Mouse (Mus musculus) yolk sac, embryonic 10.5 days (tissue): ENCODE results near the gene Wt1.

Source experiments
- DNase-seq: peaks from one replicate; pipeline ENCODE4 v3.0.0-alpha.2; 2017; ENCODE audit warnings: low spot score

Wt1 gene

GRCm38 (mm10) chr2:105185768-105186529 is 59.6 kb downstream of the Wt1 start:
- no peak for DNase-seq

GRCm38 (mm10) chr2:105186591-105186990 is 60.3 kb downstream of the Wt1 start:
- no peak for DNase-seq

- no peak for DNase-seq
Measured at GRCm38 (mm10) chr2:105188182-105188581, 61.9 kb downstream of the Wt1 start.

GRCm38 (mm10) chr2:105189352-105189751 is 63.0 kb downstream of the Wt1 start:
- no peak for DNase-seq

- DNase-seq = peak; percentile 29
Measured at GRCm38 (mm10) chr2:105200152-105200551, 73.8 kb downstream of the Wt1 start.

GRCm38 (mm10) chr2:105206563-105207174 is 80.3 kb downstream of the Wt1 start:
- peak; percentile 17 for DNase-seq

- no peak for DNase-seq
Measured at GRCm38 (mm10) chr2:105212839-105213238, 86.5 kb downstream of the Wt1 start.

GRCm38 (mm10) chr2:105215914-105216313 is 89.6 kb downstream of the Wt1 start:
- peak; percentile 30 for DNase-seq

- no peak for DNase-seq
Measured at GRCm38 (mm10) chr2:105219229-105219628, 92.9 kb downstream of the Wt1 start.

- DNase-seq = no peak
Measured at GRCm38 (mm10) chr2:105219664-105220063, 93.3 kb downstream of the Wt1 start.

- DNase-seq = no peak
Measured at GRCm38 (mm10) chr2:105220738-105221303, 94.5 kb downstream of the Wt1 start.
